Mouse (Mus musculus): ENCODE data around the gene Olfr279. TPM values are rescaled to one million over a fixed set of nuclear protein-coding genes. Genes with fewer than 3 reads are reported as not detected.

Gene Olfr279
- polyA plus RNA-seq (2012; ENCODE audit: insufficient read depth, low replicate concordance), result not detected in 2 replicates

DNA sequence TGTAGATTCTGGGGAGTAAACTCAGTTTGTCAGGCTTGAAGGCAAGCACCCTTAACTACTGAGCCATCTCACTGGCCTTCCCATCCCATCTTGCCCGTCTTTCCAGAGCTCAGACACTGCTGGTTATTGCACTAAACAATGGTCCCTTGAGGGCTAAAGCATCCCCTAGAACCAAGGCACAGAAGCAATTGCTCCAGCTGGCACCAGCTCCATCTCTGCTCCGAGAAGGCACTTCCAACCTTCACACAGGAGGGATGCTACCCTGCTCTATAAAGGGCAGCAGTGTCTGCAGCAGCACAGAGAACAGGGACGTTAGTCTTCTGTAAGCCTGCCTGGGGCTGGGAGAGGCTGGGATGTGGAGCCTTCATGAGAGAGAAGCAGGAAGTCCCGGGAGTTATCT, at the start of gene Olfr279:
Gene Olfr279, plus strand, starts transcription at position 301 of the 400 bp plus-strand sequence.
- Histone ChIP-seq H3K9me3 (peaks cover 23% of the 10 kb centered on the region), H3K36me3 (replicated peaks; ENCODE audit: low read length) (no peaks in the 10 kb centered on the region), H3K27me3 (replicated peaks) (peaks cover 23% of the 10 kb centered on the region), H3K4me3 (replicated peaks) (no peak within 1 kb of the TSS), H3K4me1 (peaks cover 13% of the 10 kb centered on the region)
- TF ChIP-seq GATA1 (IDR thresholded peaks at IDR 0.05; ENCODE audit: borderline replicate concordance, low read length) (no peak), FLI1 (IDR thresholded peaks at IDR 0.05; ENCODE audit: low read length) (no peak)

- Histone ChIP-seq H3K27me3 (replicated peaks) (peaks cover 2% of the 10 kb centered on the region), H3K4me3 (replicated peaks) (no peak overlapping the region), H3K4me1 (no peaks in the 10 kb centered on the region), H3K9me3 (no peaks in the 10 kb centered on the region), H3K36me3 (replicated peaks; ENCODE audit: low read length) (no peaks in the 10 kb centered on the region)
- TF ChIP-seq FLI1 (IDR thresholded peaks at IDR 0.05; ENCODE audit: low read length), result no peak
- TF ChIP-seq GATA1 (IDR thresholded peaks at IDR 0.05; ENCODE audit: borderline replicate concordance, low read length), result no peak
Measured at GRCm38 (mm10) chr15:98444561-98444960, 47.6 kb upstream of the Olfr279 start.

DNA sequence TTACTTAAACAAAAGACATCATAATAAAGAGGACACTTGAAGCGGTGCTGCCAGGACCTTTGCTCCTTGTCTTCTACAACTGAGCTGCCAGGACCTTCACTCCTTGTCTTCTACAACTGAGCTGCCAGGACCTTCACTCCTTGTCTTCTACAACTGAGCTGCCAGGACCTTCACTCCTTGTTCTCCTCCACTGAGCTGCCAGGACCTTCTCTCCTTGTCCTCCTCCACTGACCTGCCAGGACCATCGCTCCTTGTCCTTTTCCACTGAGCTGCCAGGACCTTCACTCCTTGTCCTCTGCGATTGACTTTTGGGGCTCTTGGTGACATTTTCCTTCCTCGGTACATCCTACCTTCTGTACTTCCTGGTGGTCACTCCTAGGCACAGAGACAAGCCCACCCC, 43.7 kb upstream of the Olfr279 start:
- no peak for TF ChIP-seq FLI1 (IDR thresholded peaks at IDR 0.05; ENCODE audit: low read length)
- TF ChIP-seq GATA1 (IDR thresholded peaks at IDR 0.05; ENCODE audit: borderline replicate concordance, low read length), result no peak

GRCm38 (mm10) chr15:98452288-98452687, 39.9 kb upstream of the Olfr279 start, which contains the start of gene Olfr281:
Gene Olfr281 (plus strand): TSS chr15:98452588.
- no peak for TF ChIP-seq GATA1 (IDR thresholded peaks at IDR 0.05; ENCODE audit: borderline replicate concordance, low read length)
- TF ChIP-seq FLI1 (IDR thresholded peaks at IDR 0.05; ENCODE audit: low read length), result no peak
- no peaks in the 10 kb centered on the region for H3K9me3 ChIP-seq
- H3K4me3 ChIP-seq (replicated peaks), result no peak within 1 kb of the TSS
- H3K4me1 ChIP-seq, result no peaks in the 10 kb centered on the region
- H3K27me3 ChIP-seq (replicated peaks), result peaks cover 25% of the 10 kb centered on the region
- H3K36me3 ChIP-seq (replicated peaks; ENCODE audit: low read length), result no peaks in the 10 kb centered on the region

More for the DNA sequence above, 43.7 kb upstream of the Olfr279 start:
- no peaks in the 10 kb centered on the region for H3K36me3 ChIP-seq (replicated peaks; ENCODE audit: low read length)
- H3K27me3 ChIP-seq (replicated peaks), result peaks cover 10% of the 10 kb centered on the region
- H3K9me3 ChIP-seq, result no peaks in the 10 kb centered on the region
- H3K4me3 ChIP-seq (replicated peaks), result no peak overlapping the region
- H3K4me1 ChIP-seq, result no peaks in the 10 kb centered on the region

DNA sequence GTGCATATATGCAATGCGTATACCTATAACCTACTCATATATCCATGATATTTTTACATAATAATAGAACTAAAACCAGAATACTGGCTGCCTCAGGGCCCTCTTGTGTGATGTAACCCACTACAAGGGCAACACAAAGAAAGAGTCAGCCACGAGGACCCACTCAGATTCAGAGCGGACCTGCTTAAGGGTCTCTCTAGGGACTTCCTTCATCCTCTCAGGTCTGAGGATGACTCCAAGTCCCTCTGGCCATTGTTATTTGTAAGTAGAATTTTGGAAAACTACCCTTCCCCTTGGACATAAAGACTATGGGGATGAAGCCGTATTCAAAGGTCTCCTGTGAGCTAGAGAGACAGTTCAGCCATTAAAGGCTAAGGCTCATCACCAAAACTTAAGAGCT, 22.6 kb upstream of the Olfr279 start, which contains the start of gene OR5BS1P:
Gene OR5BS1P, plus strand, starts transcription at position 301 of the 400 bp plus-strand sequence.
- Histone ChIP-seq H3K4me1 (no peaks in the 10 kb centered on the region; the same call in 1 of the 2 replicates), H3K27me3 (replicated peaks) (peaks cover 42% of the 10 kb centered on the region), H3K4me3 (replicated peaks) (no peak within 1 kb of the TSS), H3K36me3 (replicated peaks; ENCODE audit: low read length) (no peaks in the 10 kb centered on the region), H3K9me3 (peaks cover 11% of the 10 kb centered on the region)
- TF ChIP-seq FLI1 (IDR thresholded peaks at IDR 0.05; ENCODE audit: low read length), result no peak
- no peak for TF ChIP-seq GATA1 (IDR thresholded peaks at IDR 0.05; ENCODE audit: borderline replicate concordance, low read length)

- Histone ChIP-seq H3K9me3 (peaks cover 11% of the 10 kb centered on the region), H3K4me3 (replicated peaks) (no peak overlapping the region), H3K27me3 (replicated peaks) (peaks cover 39% of the 10 kb centered on the region), H3K4me1 (peaks cover 15% of the 10 kb centered on the region), H3K36me3 (replicated peaks; ENCODE audit: low read length) (no peaks in the 10 kb centered on the region)
- TF ChIP-seq GATA1 (IDR thresholded peaks at IDR 0.05; ENCODE audit: borderline replicate concordance, low read length) (no peak), FLI1 (IDR thresholded peaks at IDR 0.05; ENCODE audit: low read length) (no peak)
Measured at GRCm38 (mm10) chr15:98471539-98471938, 20.7 kb upstream of the Olfr279 start.

GRCm38 (mm10) chr15:98474958-98475357, 17.2 kb upstream of the Olfr279 start:
- Histone ChIP-seq H3K27me3 (replicated peaks) (peaks cover 31% of the 10 kb centered on the region), H3K4me3 (replicated peaks) (no peak overlapping the region), H3K36me3 (replicated peaks; ENCODE audit: low read length) (no peaks in the 10 kb centered on the region), H3K4me1 (peaks cover 43% of the 10 kb centered on the region), H3K9me3 (no peaks in the 10 kb centered on the region)
- TF ChIP-seq GATA1 (IDR thresholded peaks at IDR 0.05; ENCODE audit: borderline replicate concordance, low read length), result no peak
- TF ChIP-seq FLI1 (IDR thresholded peaks at IDR 0.05; ENCODE audit: low read length), result no peak

DNA sequence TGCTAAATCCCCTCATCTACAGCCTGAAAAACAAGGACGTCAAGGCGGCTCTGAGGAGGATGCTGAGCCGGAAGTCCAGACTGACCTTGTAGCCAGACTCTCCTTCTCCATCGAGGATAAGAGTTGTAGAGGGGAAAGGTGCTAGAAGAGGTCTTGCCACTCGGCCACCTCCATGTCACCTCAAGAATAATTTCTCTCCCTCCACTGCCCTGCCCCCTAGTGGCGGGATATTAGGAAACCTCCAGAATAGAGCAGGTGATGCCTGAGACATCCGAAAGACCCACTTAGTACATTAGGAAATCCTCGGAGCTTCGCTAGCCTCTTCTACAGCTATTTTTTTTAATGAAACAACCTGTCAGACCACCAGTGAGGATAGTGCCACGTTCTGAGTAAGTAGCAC, 16.8 kb upstream of the Olfr279 start:
- peaks cover 48% of the 10 kb centered on the region for H3K4me1 ChIP-seq
- H3K4me3 ChIP-seq (replicated peaks), result no peak overlapping the region
- peaks cover 26% of the 10 kb centered on the region for H3K27me3 ChIP-seq (replicated peaks)
- no peak for TF ChIP-seq GATA1 (IDR thresholded peaks at IDR 0.05; ENCODE audit: borderline replicate concordance, low read length)
- no peak for TF ChIP-seq FLI1 (IDR thresholded peaks at IDR 0.05; ENCODE audit: low read length)
- H3K36me3 ChIP-seq (replicated peaks; ENCODE audit: low read length), result no peaks in the 10 kb centered on the region
- H3K9me3 ChIP-seq, result no peaks in the 10 kb centered on the region

DNA sequence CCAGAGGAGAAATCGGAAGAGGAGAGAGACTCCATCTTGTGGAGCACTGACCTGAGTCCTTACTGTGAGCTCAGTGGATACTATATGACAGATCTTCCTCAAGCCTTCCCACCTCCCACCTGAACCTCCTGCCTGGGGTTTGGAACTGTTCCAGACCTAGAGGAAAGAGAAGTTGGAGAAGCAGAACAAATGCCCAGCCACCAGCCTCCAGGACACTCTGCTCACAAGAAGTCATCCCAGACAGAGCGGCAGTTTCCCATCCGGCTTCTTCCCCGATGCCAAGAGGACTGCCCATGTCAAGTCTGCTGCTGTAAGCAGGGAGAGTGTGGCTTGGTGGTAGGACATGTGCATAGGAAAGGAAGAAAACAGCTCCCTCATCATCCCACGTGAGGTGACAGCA, 15.9 kb upstream of the Olfr279 start:
- Histone ChIP-seq H3K4me1 (peaks cover 53% of the 10 kb centered on the region), H3K4me3 (replicated peaks) (peak overlapping the region; percentile 77), H3K36me3 (replicated peaks; ENCODE audit: low read length) (no peaks in the 10 kb centered on the region), H3K9me3 (no peaks in the 10 kb centered on the region), H3K27me3 (replicated peaks) (peaks cover 18% of the 10 kb centered on the region)
- TF ChIP-seq FLI1 (IDR thresholded peaks at IDR 0.05; ENCODE audit: low read length) (no peak), GATA1 (IDR thresholded peaks at IDR 0.05; ENCODE audit: borderline replicate concordance, low read length) (no peak)

- H3K4me1 ChIP-seq, result peaks cover 74% of the 10 kb centered on the region
- H3K4me3 ChIP-seq (replicated peaks), result no peak overlapping the region
- H3K36me3 ChIP-seq (replicated peaks; ENCODE audit: low read length), result no peaks in the 10 kb centered on the region
- H3K9me3 ChIP-seq, result no peaks in the 10 kb centered on the region
- peaks cover 15% of the 10 kb centered on the region for H3K27me3 ChIP-seq (replicated peaks)
- TF ChIP-seq GATA1 (IDR thresholded peaks at IDR 0.05; ENCODE audit: borderline replicate concordance, low read length), result no peak
- TF ChIP-seq FLI1 (IDR thresholded peaks at IDR 0.05; ENCODE audit: low read length), result no peak
Measured at GRCm38 (mm10) chr15:98479568-98480102, 12.6 kb upstream of the Olfr279 start.
